In the genomic region with DNA sequence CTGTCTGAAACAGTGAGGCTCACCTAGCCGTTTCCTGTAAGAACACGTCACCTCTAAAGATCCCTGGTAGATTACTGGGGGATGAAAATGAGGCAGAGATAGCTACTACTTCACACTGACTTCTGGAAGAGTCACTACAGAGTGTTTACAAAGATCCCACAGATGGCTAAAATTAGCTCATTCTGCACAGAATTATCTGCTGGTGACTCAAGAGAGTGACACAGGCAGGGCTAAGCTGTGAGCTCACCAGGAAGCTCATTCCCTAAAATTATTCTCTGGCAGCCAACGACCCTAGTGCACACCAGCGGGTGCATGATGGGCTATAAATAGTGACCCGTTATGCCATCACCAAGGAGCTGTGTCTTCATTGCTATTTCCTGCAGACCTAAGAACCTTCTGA, we compare ENCODE assay signal across 14 mouse cellular contexts. TPM values are rescaled to one million over a fixed set of nuclear protein-coding genes. Genes with fewer than 3 reads are reported as not detected.
DNase-seq lines count a peak whose midpoint lies in the region; ATAC-seq and TF ChIP-seq lines count a peak whose summit lies in the region.
"Had no signal": no experiment of that assay in that cellular context is flagged by ENCODE, and none has a peak within 500 bp of the region (broad histone marks: within the 10 kb centered on the region; RNA-seq: fewer than 3 reads in every experiment).

No protein-coding gene starts in this region.

- no peak overlapping the region for H3K4me2 ChIP-seq in embryonic facial prominence, embryonic 14.5 days (ENCODE audit: low read depth, low read length)
- H3K4me2 ChIP-seq in lung, postnatal 0 days (replicated peaks; ENCODE audit: low read depth, low read length): no peak overlapping the region

- no peak for ATAC-seq in embryonic facial prominence, embryonic 14.5 days (ENCODE audit: low read depth)
- ATAC-seq in lung, postnatal 0 days: peak; percentile 82
- ATAC-seq: hindbrain, postnatal 0 days had no signal

- TF ChIP-seq EP300 in lung, postnatal 0 days (IDR thresholded peaks at IDR 0.05): no peak

- no peaks in the 10 kb centered on the region for H3K27me3 ChIP-seq in embryonic facial prominence, embryonic 14.5 days (replicated peaks; ENCODE audit: control insufficient read depth, insufficient read depth, low read length)
- no peaks in the 10 kb centered on the region for H3K27me3 ChIP-seq in embryonic facial prominence, embryonic 10.5 days (replicated peaks; ENCODE audit: low read depth, poor library complexity, severe bottlenecking)
- H3K27me3 ChIP-seq in lung, postnatal 0 days (replicated peaks; ENCODE audit: insufficient read depth, low read length): no peaks in the 10 kb centered on the region

- TF ChIP-seq POLR2A in olfactory bulb, adult 2 months (IDR thresholded peaks at IDR 0.05; ENCODE audit: insufficient read depth, low read depth, low read length): no peak

- DNase-seq in embryonic facial prominence, embryonic 14.5 days (ENCODE audit: low spot score): peak; percentile 37
- DNase-seq in embryonic facial prominence, embryonic 10.5 days (ENCODE audit: low spot score): no peak
- peak; percentile 59 for DNase-seq in lung, postnatal 0 days (ENCODE audit: low spot score)
- no peak for DNase-seq in lung, postnatal 25 days (ENCODE audit: low spot score)
- DNase-seq in heart, adult 9 months (ENCODE audit: low spot score in 2 of 2): peak; percentile 45 to 64
- DNase-seq in retina, embryonic 14.5 days (ENCODE audit: low spot score): no peak
- DNase-seq in testis, postnatal 14 days (ENCODE audit: low spot score): no peak
- DNase-seq: adrenal gland, adult 8-10 months; cerebellum, postnatal 36 days; kidney, postnatal 10 days; thymus, postnatal 25 days had no signal

- 66% methylated on average over 5 of the region's 5 CpGs for WGBS in embryonic facial prominence, embryonic 14.5 days
- WGBS in embryonic facial prominence, embryonic 10.5 days: 70% methylated on average over 5 of the region's 5 CpGs
- WGBS in lung, postnatal 0 days: 52% methylated on average over 5 of the region's 5 CpGs
- 15% methylated on average over 5 of the region's 5 CpGs for WGBS in olfactory bulb, adult 2 months

- H3K36me3 ChIP-seq in embryonic facial prominence, embryonic 14.5 days (ENCODE audit: control insufficient read depth, insufficient read depth, low read length): no peaks in the 10 kb centered on the region
- H3K36me3 ChIP-seq in embryonic facial prominence, embryonic 10.5 days (replicated peaks): no peaks in the 10 kb centered on the region
- no peaks in the 10 kb centered on the region for H3K36me3 ChIP-seq in lung, postnatal 0 days (ENCODE audit: insufficient read depth, low read length)
- H3K36me3 ChIP-seq: G1E had no signal

- no peak overlapping the region for H3K4me3 ChIP-seq in embryonic facial prominence, embryonic 14.5 days (ENCODE audit: low read depth, low read length)
- H3K4me3 ChIP-seq in embryonic facial prominence, embryonic 10.5 days: no peak overlapping the region
- no peak overlapping the region for H3K4me3 ChIP-seq in lung, postnatal 0 days (ENCODE audit: low read depth, low read length)
- no peak overlapping the region for H3K4me3 ChIP-seq in olfactory bulb, adult 2 months (ENCODE audit: insufficient read depth, low read depth, low read length)

- no peak overlapping the region for H3K27ac ChIP-seq in embryonic facial prominence, embryonic 14.5 days (replicated peaks; ENCODE audit: low read depth, low read length)
- H3K27ac ChIP-seq in embryonic facial prominence, embryonic 10.5 days (replicated peaks): no peak overlapping the region
- no peak overlapping the region for H3K27ac ChIP-seq in lung, postnatal 0 days (ENCODE audit: low read length)
- H3K27ac ChIP-seq in olfactory bulb, adult 2 months (ENCODE audit: insufficient read depth, low read depth, low read length): peak overlapping the region; percentile 67
- H3K27ac ChIP-seq: hindbrain, postnatal 0 days had no signal

- no peak overlapping the region for H3K9ac ChIP-seq in embryonic facial prominence, embryonic 14.5 days (ENCODE audit: low read depth, low read length)
- no peak overlapping the region for H3K9ac ChIP-seq in lung, postnatal 0 days (replicated peaks; ENCODE audit: low read depth)

- H3K4me1 ChIP-seq in embryonic facial prominence, embryonic 14.5 days (ENCODE audit: control insufficient read depth, insufficient read depth, low read length): peaks cover 24% of the 10 kb centered on the region
- peaks cover 35% of the 10 kb centered on the region for H3K4me1 ChIP-seq in embryonic facial prominence, embryonic 10.5 days
- H3K4me1 ChIP-seq in lung, postnatal 0 days (ENCODE audit: insufficient read depth, low read depth, low read length): no peaks in the 10 kb centered on the region
- peaks cover 15% of the 10 kb centered on the region for H3K4me1 ChIP-seq in olfactory bulb, adult 2 months (ENCODE audit: control insufficient read depth, insufficient read depth, low read length)

- H3K9me3 ChIP-seq in embryonic facial prominence, embryonic 14.5 days (ENCODE audit: control insufficient read depth, low read length): no peaks in the 10 kb centered on the region
- H3K9me3 ChIP-seq in embryonic facial prominence, embryonic 10.5 days: no peaks in the 10 kb centered on the region
- no peaks in the 10 kb centered on the region for H3K9me3 ChIP-seq in lung, postnatal 0 days (ENCODE audit: low read length)

- no peak for TF ChIP-seq CTCF in lung, postnatal 0 days (IDR thresholded peaks at IDR 0.05)
- TF ChIP-seq CTCF in olfactory bulb, adult 2 months (IDR thresholded peaks at IDR 0.05; ENCODE audit: insufficient read depth, low read depth, low read length): no peak

RNA-seq across cellular contexts. Expression of a gene that starts 53.2 kb away (rescaled TPM):
- 50.9 and 56.0 TPM in 2 replicates for polyA plus RNA-seq in embryonic facial prominence, embryonic 14.5 days (2014; fragmentation: Nextera tagmentation; extraction: Ambion mirVana)
- polyA plus RNA-seq in embryonic facial prominence, embryonic 10.5 days (2016; fragmentation: Nextera tagmentation; extraction: Ambion mirVana): 16.5 and 22.4 TPM in 2 replicates
- polyA plus RNA-seq in lung, postnatal 0 days (2015; fragmentation: Nextera tagmentation; extraction: Ambion mirVana): 20.2 and 20.7 TPM in 2 replicates
- polyA plus RNA-seq in olfactory bulb, adult 2 months (2012; ENCODE audit: insufficient read depth, insufficient read length, low replicate concordance, missing spikeins): not detected in 2 replicates
- polyA plus RNA-seq: G1E had no signal

RNA-seq across cellular contexts. Expression of a gene that starts 55.5 kb away (rescaled TPM):
- polyA plus RNA-seq in embryonic facial prominence, embryonic 14.5 days (2014; fragmentation: Nextera tagmentation; extraction: Ambion mirVana): 42.6 and 50.5 TPM in 2 replicates
- polyA plus RNA-seq in embryonic facial prominence, embryonic 10.5 days (2016; fragmentation: Nextera tagmentation; extraction: Ambion mirVana): 40.2 and 42.2 TPM in 2 replicates
- 124 and 131 TPM in 2 replicates for polyA plus RNA-seq in lung, postnatal 0 days (2015; fragmentation: Nextera tagmentation; extraction: Ambion mirVana)
- not detected in 2 replicates for polyA plus RNA-seq in olfactory bulb, adult 2 months (2012; ENCODE audit: insufficient read depth, insufficient read length, low replicate concordance, missing spikeins)
- polyA plus RNA-seq: G1E had no signal

Comparison
In these comparisons a context has a peak if more than half of its experiments do, and no peak if none do; other contexts are left out.
1. DNase-seq: peak in embryonic facial prominence, embryonic 14.5 days (single experiment), lung, postnatal 0 days (single experiment) and heart, adult 9 months (2 of 2); none in embryonic facial prominence, embryonic 10.5 days (single experiment), lung, postnatal 25 days (single experiment), retina, embryonic 14.5 days (single experiment) and testis, postnatal 14 days (single experiment).
2. RNA of a gene that starts 55.5 kb away (polyA plus RNA-seq): 124 to 131 TPM in lung, postnatal 0 days, 42.6 to 50.5 TPM in embryonic facial prominence, embryonic 14.5 days and 40.2 to 42.2 TPM in embryonic facial prominence, embryonic 10.5 days; not detected in olfactory bulb, adult 2 months; every median in the first group is over 10 times any median in the second.